Mouse (Mus musculus) fat pad, adult 2 months (tissue): Measurements from ENCODE around the gene Ntn1.

Source experiments
- DNase-seq: peaks from one replicate; pipeline ENCODE4 v3.0.0-alpha.2; 2011; ENCODE audit warnings: low read depth, low spot score; ENCODE audit errors: extremely low read depth

The Ntn1 gene

GRCm38 (mm10) chr11:68407266-68407926 is 6.8 kb upstream of the Ntn1 start:
- no peak for DNase-seq

DNA sequence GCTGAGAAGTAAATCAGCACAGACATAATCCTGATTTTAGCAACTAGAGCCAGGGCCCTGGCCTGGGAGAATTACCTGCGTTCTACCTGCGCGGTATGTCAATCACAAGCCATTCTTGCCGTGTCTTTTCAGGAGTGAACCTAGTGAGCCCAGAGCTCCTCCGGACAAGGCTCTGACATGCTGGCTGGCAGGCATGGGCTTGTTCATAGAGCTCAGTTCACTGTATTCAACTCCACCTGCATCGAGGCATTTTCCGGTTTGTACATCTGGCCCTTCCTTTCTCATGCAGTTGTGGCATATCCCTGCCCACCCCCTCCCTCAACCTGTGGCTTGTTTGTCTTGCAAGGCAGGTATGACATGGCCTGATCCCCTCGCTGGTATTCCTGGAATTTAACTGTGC is 5.0 kb upstream of the Ntn1 start:
- DNase-seq, result no peak

DNA sequence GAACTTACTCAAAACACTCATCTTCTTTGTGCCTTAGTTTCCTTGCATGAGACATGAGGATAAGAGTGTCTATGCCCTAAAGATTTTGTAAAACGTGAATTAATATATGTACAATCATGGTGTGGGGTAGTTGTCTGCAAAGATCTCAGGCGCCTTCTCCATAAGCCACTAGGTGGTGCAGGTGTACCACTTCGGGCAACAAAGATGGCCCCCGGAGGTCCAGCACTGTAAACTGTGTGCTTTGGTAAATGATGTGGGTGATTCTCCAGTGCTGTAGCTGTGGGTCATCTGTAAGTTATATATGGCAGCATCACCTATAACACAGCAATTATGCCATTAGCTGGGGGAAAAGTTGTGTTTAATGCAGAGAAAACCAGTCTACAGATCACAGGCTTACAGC is 3.6 kb upstream of the Ntn1 start:
- DNase-seq, result no peak

GRCm38 (mm10) chr11:68401428-68401827 is 805 bp upstream of the Ntn1 start:
- no peak for DNase-seq

DNA sequence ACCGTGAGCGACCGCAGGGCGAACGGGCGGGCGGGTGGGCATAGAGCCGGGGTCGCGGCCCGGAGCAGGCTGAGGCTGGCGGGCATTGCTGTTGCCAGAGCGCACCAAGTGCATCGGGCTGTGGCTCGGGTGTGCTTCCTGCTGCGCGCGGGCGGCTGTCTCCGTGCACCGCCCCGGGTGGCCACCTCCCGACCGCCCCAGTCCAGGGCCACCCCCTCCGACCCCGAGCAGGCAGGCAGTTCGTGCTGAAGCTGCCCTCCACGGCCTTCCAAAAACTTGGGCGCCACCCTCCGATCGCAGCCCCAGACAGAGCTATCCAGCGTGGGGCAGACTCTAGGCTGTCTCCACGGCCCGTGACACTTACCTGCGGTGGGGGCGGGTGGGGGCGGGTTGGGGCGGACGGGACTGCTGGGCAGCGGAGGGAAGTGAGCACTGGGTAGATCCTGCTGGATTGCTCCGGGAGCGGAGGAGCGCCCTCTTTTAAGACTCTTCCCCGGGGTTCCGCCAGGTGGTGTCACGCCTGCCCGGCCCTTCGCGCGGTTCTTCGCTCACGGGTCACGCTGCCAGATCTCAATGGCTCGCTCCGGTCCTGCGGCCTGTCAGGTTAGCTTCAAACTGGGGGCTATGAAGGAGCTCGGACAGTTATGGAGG is 477 bp downstream of the Ntn1 start:
- no peak for DNase-seq

- DNase-seq, result no peak
These were observed 1.0 kb downstream of the Ntn1 start for GRCm38 (mm10) chr11:68399548-68400020.

DNA sequence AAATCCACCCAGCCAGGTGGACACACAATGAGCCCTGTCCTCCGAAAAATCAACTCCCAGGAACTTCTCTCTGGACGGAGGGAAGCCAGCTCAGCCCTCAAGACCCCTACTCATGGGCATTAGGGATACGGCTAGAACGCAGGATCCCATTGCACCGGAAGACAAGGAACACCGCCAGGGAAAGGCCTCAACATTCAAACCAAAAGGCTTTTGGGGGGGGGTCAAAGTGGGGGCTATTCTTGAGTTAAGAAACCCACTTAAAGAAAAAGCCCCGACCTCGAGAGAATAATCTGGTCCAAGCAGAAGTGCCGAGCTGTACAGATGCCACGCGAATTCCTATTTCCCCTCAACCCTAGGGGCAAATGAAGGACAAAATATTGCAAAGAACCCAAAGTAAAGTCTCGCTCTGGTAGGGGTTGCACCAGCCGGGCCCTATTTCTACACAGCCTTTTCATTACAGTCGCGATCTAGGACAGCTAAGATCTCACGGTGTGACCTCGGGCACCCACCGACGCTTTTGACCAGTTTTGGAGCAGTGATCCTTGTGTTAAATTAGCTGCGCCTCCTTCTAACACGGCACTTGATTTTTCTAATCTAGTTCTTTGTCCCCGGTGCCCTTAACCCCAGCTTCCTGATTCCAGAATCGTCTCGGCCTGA is 1.6 kb downstream of the Ntn1 start:
- no peak for DNase-seq

GRCm38 (mm10) chr11:68395546-68395945 is 5.1 kb downstream of the Ntn1 start:
- no peak for DNase-seq

- DNase-seq, result no peak
These were observed 5.9 kb downstream of the Ntn1 start for GRCm38 (mm10) chr11:68394749-68395148.

DNA sequence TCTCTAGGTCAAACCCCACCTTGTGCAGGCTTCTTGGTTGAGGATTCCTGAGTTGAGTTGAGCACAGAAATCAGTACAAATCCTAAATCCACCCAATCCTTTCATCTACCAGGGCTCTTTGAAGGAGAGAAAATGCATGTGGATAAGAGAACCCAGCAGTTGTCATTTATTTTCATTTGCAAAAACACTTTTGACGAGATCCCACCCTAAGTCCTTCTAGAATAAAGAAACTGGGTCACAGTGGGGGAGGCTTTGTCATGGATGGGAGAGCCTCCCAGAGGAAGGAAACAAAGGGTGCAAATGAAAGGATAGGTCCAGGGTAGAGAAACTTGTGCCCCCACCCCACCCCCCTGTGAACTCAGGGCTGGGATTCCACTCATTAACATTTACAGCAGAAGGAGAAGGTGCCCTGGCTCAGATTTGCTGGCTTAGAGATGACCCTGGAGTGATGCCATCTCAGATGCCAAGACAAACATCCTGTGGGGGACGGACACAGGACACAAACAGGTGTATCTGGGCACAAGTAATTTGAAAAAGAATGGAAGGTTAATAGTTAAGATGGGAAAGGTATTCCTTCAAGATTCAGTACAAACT is 6.6 kb downstream of the Ntn1 start:
- DNase-seq, result no peak

- no peak for DNase-seq
These were observed 10.0 kb downstream of the Ntn1 start for GRCm38 (mm10) chr11:68390381-68391287.

- DNase-seq, result no peak
These were observed 11.0 kb downstream of the Ntn1 start for GRCm38 (mm10) chr11:68389621-68390020.

GRCm38 (mm10) chr11:68388655-68389015 is 12.0 kb downstream of the Ntn1 start:
- no peak for DNase-seq

DNA sequence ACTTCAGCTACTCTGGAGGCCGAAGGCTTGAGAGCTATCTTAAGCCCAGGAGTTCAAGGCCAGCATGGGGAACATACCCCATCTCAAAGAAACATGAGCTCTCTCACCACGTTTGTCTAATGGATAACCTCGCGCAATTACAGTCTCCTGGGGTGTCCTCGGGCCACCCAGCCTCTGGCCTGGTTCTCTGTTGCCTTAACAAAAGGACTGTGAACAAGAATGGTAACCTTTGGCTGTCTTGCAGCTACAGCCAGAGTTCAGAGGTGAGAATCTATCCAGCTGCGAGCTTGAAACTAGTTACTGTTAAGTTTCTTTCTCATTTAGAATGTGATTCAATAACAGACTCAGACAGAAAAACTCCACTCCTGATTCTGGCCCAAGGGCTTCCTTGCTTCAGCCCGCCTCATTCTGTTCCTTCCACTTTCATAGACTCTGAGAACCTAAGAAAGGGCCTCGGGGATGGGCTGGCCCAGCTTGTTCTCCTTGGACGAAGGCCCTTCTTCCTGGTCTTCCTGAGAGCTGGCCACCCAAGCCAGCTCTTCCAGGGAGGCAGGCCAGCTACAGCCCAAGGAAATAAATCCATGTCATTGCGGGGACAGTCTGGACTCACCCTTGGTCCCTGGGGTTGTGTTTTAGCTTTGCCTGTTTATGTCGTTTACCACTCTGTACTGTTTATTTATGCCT is 12.5 kb downstream of the Ntn1 start:
- no peak for DNase-seq

DNA sequence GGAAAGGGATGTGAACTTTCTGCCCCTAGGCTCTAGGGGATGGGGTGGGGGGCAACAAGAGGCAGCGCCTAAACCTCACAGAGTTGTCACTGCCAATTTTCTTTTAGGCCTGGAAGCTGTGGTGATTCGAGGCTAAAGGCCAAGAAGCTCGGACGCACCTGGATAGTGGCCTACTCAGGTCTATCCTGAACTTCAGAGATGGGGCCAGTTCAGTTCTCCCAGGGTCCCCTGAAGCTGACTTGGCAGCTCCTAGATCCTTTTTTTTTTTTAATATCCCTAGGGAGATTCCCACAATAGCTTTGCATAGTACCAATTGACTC is 13.2 kb downstream of the Ntn1 start:
- no peak for DNase-seq

DNA sequence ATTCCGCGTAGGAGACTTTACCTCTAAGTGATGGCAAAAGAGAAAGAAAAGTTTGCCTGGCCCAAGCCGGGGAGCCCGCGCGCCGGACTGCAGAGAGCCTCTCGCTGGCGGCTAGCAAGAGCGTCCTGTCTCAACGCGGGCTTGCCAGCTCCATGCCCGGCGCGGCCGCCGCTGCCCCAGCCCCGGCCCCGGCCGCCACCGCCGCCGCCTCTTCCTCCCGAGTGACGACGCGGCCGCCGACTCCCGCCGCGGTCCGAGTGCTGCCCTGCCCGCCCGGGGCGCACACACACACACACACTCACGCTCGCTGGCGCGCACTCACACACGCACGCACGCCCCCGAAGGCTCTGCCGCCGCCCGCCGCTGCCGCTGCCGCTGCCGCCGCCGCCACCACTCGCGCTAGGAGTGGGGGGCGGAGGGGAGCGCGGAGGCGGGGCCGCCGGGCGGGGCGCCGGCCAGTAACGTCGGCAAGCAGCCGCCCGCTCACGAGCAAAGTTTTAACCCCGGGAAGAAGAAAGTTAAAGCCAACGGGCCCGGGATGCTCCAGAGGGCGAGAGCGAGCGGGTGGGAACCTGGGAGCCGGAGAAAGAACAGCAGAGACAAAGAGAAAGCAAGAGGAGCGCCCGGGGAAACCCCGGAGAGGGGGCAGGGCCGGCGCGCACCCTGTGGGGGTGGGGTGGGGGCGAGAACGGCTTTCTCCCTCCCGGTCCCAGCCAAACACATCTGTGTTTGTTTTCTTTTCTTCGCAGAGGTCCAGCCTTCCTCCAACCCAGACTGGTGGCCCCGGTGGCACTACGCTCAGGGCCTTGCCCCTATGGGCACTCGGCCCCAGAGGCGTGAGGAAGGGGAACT is 13.8 kb downstream of the Ntn1 start:
- no peak for DNase-seq

DNA sequence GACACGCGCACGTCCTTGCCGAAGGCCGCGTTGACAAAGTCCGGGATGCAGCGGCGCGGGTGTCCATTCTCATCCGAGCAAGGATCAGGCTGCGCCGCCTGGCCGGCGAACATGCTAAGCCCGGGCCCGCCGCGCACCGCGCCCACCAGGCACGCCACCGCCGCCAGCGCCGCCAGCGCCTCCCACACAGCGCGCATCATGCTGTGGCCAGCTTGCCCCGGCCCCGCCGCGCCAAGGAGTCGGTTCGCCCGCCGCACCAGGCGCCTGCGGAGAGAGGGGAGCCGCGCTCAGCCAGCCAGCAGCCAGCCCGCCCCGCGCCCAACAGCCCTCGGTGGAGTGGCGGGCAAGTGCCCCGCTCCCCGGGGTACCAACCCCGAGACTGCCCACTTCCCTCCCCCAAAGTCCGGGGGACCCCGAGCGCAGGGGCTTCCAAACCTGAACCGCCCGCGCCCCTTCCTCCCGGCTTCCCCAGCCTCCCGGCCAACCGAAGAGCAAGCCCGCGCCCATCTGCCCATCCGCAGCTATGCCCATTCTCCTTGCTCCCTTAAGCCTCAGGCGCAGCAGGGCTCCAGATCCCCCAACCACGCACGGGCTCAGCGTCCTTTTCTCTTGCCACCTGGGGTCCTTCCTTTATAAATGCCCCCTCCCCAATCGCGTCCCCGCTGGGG is 14.6 kb downstream of the Ntn1 start:
- no peak for DNase-seq

- no peak for DNase-seq
These were observed 15.4 kb downstream of the Ntn1 start for GRCm38 (mm10) chr11:68385021-68385821.
